Mouse (Mus musculus): Measurements from ENCODE around the gene Acin1.

Gene Acin1

GRCm38 (mm10) chr14:54696752-54697151, 10.0 kb upstream of the Acin1 start:
- no peak for DNase-seq

GRCm38 (mm10) chr14:54695042-54695441, 8.3 kb upstream of the Acin1 start:
- no peak for DNase-seq

- no peak for DNase-seq
Measured at GRCm38 (mm10) chr14:54687251-54687650, 520 bp upstream of the Acin1 start.

- DNase-seq = no peak
Measured at GRCm38 (mm10) chr14:54686063-54686521, 639 bp downstream of the Acin1 start, which contains the start of gene 1700123O20Rik. 1700123O20Rik (plus strand) TSS chr14:54686216.

GRCm38 (mm10) chr14:54685471-54685870, 1.3 kb downstream of the Acin1 start:
- DNase-seq = no peak

GRCm38 (mm10) chr14:54682396-54682795, 4.3 kb downstream of the Acin1 start:
- DNase-seq = no peak

GRCm38 (mm10) chr14:54678657-54679304, 8.0 kb downstream of the Acin1 start:
- DNase-seq = no peak

- no peak for DNase-seq
Measured at GRCm38 (mm10) chr14:54676290-54676689, 10.4 kb downstream of the Acin1 start.

- DNase-seq = no peak
Measured at GRCm38 (mm10) chr14:54674317-54674716, 12.4 kb downstream of the Acin1 start.

- DNase-seq = peak; percentile 35 to 64
Measured at GRCm38 (mm10) chr14:54669381-54669780, 17.4 kb downstream of the Acin1 start.

GRCm38 (mm10) chr14:54664477-54665222, 22.1 kb downstream of the Acin1 start:
- DNase-seq = no peak

GRCm38 (mm10) chr14:54660009-54660408, 26.7 kb downstream of the Acin1 start:
- no peak for DNase-seq

GRCm38 (mm10) chr14:54653496-54653895, 33.2 kb downstream of the Acin1 start:
- peak; percentile 69 to 72 for DNase-seq

GRCm38 (mm10) chr14:54652787-54653186, 33.9 kb downstream of the Acin1 start:
- no peak for DNase-seq

- no peak for DNase-seq
Measured at GRCm38 (mm10) chr14:54651556-54651955, 35.2 kb downstream of the Acin1 start.

GRCm38 (mm10) chr14:54650621-54651454, 35.9 kb downstream of the Acin1 start:
- peak; percentile 63 to 79 for DNase-seq

GRCm38 (mm10) chr14:54647900-54648299, 38.8 kb downstream of the Acin1 start:
- no peak for DNase-seq

- no peak for DNase-seq
Measured at GRCm38 (mm10) chr14:54646898-54647636, 39.7 kb downstream of the Acin1 start.

- DNase-seq = no peak
Measured at GRCm38 (mm10) chr14:54646455-54646854, 40.3 kb downstream of the Acin1 start.

- no peak for DNase-seq
Measured at GRCm38 (mm10) chr14:54644294-54644693, 42.4 kb downstream of the Acin1 start.

GRCm38 (mm10) chr14:54643011-54643410, 43.7 kb downstream of the Acin1 start:
- no peak for DNase-seq

- no peak for DNase-seq
Measured at GRCm38 (mm10) chr14:54642224-54642944, 44.3 kb downstream of the Acin1 start.
